Mouse (Mus musculus) liver, embryonic 11.5 days (tissue): Measurements from ENCODE around the gene Plekha6. TPM values are rescaled to one million over a fixed set of nuclear protein-coding genes. Genes with fewer than 3 reads are reported as not detected.

ENCODE experiments used
- ATAC-seq: fragments of 200-750 bp; cut with Nextera tagmentation; replicated peaks from 2 replicates; pipeline ENCODE4 v1.8.0; 2017; ENCODE audit warnings: moderate number of reproducible peaks, mild to moderate bottlenecking, moderate TSS enrichment, moderate library complexity; ENCODE audit not compliant: low FRiP score
- DNase-seq: peaks from one replicate; pipeline ENCODE4 v3.0.0-alpha.2; 2017; ENCODE audit warnings: low spot score
- H3K27ac ChIP-seq: fragments of 300-500 bp; sonication (generic); 2 replicates; pipeline ENCODE4 v1.5.1; 2014; ENCODE audit warnings: mild to moderate bottlenecking, low read depth, low read length, control low read depth
- H3K27me3 ChIP-seq: fragments of 300-500 bp; sonication (generic); replicated peaks from 2 replicates; pipeline ENCODE4 v1.6.1; 2014; ENCODE audit warnings: low read length, mixed read lengths; ENCODE audit not compliant: control insufficient read depth, insufficient read depth
- H3K36me3 ChIP-seq: fragments of 300-500 bp; sonication (generic); 2 replicates; pipeline ENCODE4 v1.6.1; 2014; ENCODE audit warnings: mild to moderate bottlenecking, low read length, moderate library complexity, mixed read lengths; ENCODE audit not compliant: control insufficient read depth, insufficient read depth
- H3K4me1 ChIP-seq: fragments of 300-500 bp; sonication (generic); replicated peaks from 2 replicates; pipeline ENCODE4 v1.6.1; 2014; ENCODE audit warnings: low read length, mixed read lengths; ENCODE audit not compliant: control insufficient read depth, insufficient read depth
- H3K4me2 ChIP-seq: fragments of 300-500 bp; sonication (generic); 2 replicates; pipeline ENCODE4 v1.6.1; 2014; ENCODE audit warnings: mild to moderate bottlenecking, control low read depth, moderate library complexity
- H3K4me3 ChIP-seq: fragments of 300-500 bp; sonication (generic); 2 replicates; pipeline ENCODE4 v1.5.1; 2014; ENCODE audit warnings: low read depth, low read length, control low read depth
- H3K9ac ChIP-seq: fragments of 300-500 bp; sonication (generic); 2 replicates; pipeline ENCODE4 v1.6.1; 2014; ENCODE audit warnings: low read depth, low read length, control low read depth
- H3K9me3 ChIP-seq: fragments of 300-500 bp; sonication (generic); 2 replicates; pipeline ENCODE4 v1.6.1; 2016; ENCODE audit warnings: low read length, inconsistent platforms, mixed read lengths; ENCODE audit not compliant: control insufficient read depth
- WGBS: fragments of 180-500 bp; shearing (Covaris S2); extraction: QIAGEN DNeasy Blood & Tissue Kit; methylation state at CpG from one replicate; pipeline ENCODE4 v1.1.7; 2014; 5-methylcytosine and 5-hydroxymethylcytosine counted together
- polyA plus RNA-seq: library from polyadenylated mRNA; unstranded; fragments of >200 nt; fragmentation: Nextera tagmentation; extraction: Ambion mirVana; gene quantifications from 2 replicates; pipeline ENCODE4 v1.2.1, GENCODE M21; 2014

The Plekha6 gene
- polyA plus RNA-seq, 1 experiment from 2014 or later: 4.3 TPM

- Histone ChIP-seq H3K27ac (peak overlapping the region; percentile 54; the same call in 1 of the 2 replicates), H3K36me3 (peaks cover 37% of the 10 kb centered on the region)
- 14% methylated on average over 4 of the region's 4 CpGs for WGBS
Measured at GRCm38 (mm10) chr1:133134071-133134470, 29.9 kb upstream of the Plekha6 start.

GRCm38 (mm10) chr1:133134881-133135280 lies 29.1 kb upstream of the Plekha6 start:
- no peak for DNase-seq
- Histone ChIP-seq H3K4me2 (peak overlapping the region; percentile 88), H3K9me3 (no peaks in the 10 kb centered on the region), H3K9ac (peak overlapping the region; percentile 100), H3K4me1 (peaks cover 19% of the 10 kb centered on the region), H3K4me3 (peak overlapping the region; percentile 99), H3K27me3 (no peaks in the 10 kb centered on the region), H3K36me3 (peaks cover 39% of the 10 kb centered on the region), H3K27ac (no peak overlapping the region)
- ATAC-seq: no peak
- 28% methylated on average over 4 of the region's 4 CpGs for WGBS

More at GRCm38 (mm10) chr1:133134071-133134470, 29.9 kb upstream of the Plekha6 start:
- Histone ChIP-seq H3K4me2 (peak overlapping the region; percentile 88), H3K9me3 (no peaks in the 10 kb centered on the region), H3K27me3 (no peaks in the 10 kb centered on the region), H3K4me3 (peak overlapping the region; percentile 99), H3K9ac (peak overlapping the region; percentile 100), H3K4me1 (peaks cover 24% of the 10 kb centered on the region)
- ATAC-seq: no peak
- DNase-seq: no peak

- H3K27ac ChIP-seq: no peak overlapping the region
- H3K9me3 ChIP-seq: no peaks in the 10 kb centered on the region
- H3K4me2 ChIP-seq: peak overlapping the region; percentile 88
- peaks cover 47% of the 10 kb centered on the region for H3K36me3 ChIP-seq
- H3K27me3 ChIP-seq: no peaks in the 10 kb centered on the region
- H3K4me3 ChIP-seq: peak overlapping the region; percentile 99
- DNase-seq: no peak
- 62% methylated on average over 5 of the region's 5 CpGs for WGBS
- ATAC-seq: no peak
- peak overlapping the region; percentile 22; the same call in 1 of the 2 replicates for H3K9ac ChIP-seq
- H3K4me1 ChIP-seq: peaks cover 19% of the 10 kb centered on the region
Measured at GRCm38 (mm10) chr1:133135808-133136207, 28.2 kb upstream of the Plekha6 start.

GRCm38 (mm10) chr1:133138401-133138800 lies 25.6 kb upstream of the Plekha6 start:
- Histone ChIP-seq H3K27ac (no peak overlapping the region), H3K4me1 (peaks cover 19% of the 10 kb centered on the region), H3K9ac (no peak overlapping the region), H3K4me2 (no peak overlapping the region), H3K4me3 (no peak overlapping the region), H3K9me3 (no peaks in the 10 kb centered on the region), H3K27me3 (no peaks in the 10 kb centered on the region), H3K36me3 (peaks cover 50% of the 10 kb centered on the region)
- 87% methylated on average over 1 of the region's 1 CpGs for WGBS
- no peak for ATAC-seq
- DNase-seq: no peak

DNA sequence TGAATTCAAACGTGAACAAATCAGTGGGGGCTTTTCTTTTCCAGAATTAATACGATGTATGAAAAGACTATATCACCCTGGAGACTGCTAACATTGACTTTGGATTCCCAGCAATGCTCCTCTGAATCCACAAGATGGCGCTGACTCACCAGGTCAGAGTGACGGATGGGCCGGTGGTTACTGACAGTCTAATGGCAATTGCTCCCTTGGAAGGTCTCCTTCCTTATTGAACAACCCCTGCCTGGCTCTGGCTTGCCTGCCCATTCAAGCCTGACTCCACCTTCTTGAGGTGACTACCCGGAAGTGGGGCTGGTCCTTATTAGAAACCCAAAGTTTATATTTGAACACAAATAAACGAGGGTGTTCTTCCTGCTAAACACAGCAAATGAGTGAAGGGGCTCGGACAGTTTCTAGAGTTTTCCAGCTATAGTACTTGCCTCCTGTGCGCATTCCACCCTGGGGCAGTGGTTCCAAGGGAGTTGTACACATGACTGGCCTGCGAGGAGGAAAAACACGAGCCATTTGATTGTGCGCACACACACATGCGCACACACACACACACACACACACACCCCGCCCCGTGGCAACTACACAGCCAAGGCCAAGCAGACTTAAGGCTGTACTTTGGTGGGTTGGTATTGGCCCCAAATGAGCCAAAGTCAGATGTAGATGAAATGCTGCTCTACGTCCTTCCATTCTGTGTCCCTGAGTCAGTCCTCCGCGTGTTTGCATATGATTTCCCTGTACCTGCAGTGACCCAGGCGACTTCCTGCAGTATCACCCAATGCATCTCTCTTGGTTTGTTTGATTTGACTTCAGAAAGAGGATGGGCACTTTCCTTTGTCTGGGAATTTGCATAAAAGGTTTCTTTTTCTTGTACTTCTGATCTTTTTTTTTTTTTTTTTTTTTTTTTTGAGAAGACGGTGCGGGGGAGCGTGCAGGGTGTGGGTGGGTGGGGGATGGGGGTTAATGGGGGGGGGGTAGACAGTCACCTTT lies 17.7 kb upstream of the Plekha6 start:
- Histone ChIP-seq H3K9ac (no peak overlapping the region), H3K27me3 (no peaks in the 10 kb centered on the region), H3K9me3 (peaks cover 2% of the 10 kb centered on the region; the same call in 1 of the 2 replicates), H3K4me2 (no peak overlapping the region), H3K36me3 (peaks cover 3% of the 10 kb centered on the region), H3K27ac (no peak overlapping the region), H3K4me1 (no peaks in the 10 kb centered on the region), H3K4me3 (no peak overlapping the region)
- peak; percentile 51 for ATAC-seq
- no peak for DNase-seq
- WGBS: 64% methylated on average over 22 of the region's 22 CpGs

- Histone ChIP-seq H3K27ac (no peak overlapping the region), H3K9me3 (peaks cover 2% of the 10 kb centered on the region; the same call in 1 of the 2 replicates), H3K4me1 (no peaks in the 10 kb centered on the region), H3K9ac (no peak overlapping the region), H3K4me2 (no peak overlapping the region), H3K4me3 (no peak overlapping the region), H3K27me3 (no peaks in the 10 kb centered on the region), H3K36me3 (no peaks in the 10 kb centered on the region; the same call in 1 of the 2 replicates)
- no peak for ATAC-seq
- no peak for DNase-seq
- WGBS: 78% methylated on average over 5 of the region's 5 CpGs
Measured at GRCm38 (mm10) chr1:133147324-133147723, 16.7 kb upstream of the Plekha6 start.

DNA sequence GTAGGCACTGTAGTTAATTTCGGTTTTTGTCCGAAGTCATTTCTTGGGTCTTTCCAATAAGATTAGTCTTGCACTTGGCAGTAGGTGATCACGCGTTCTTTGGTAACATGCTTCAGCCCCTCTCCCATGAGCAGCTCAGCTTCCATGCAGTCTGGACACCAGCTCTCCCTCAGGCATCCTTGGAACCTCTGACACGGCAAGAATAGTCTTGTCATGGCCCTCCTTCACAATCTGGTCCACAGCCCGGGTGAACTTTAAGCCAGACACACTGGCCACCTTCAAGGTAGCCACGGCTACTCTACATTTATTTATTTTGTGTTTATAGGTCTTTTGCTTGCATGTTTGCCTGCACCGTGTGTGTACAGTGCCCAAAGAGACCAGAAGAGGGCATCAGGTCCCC lies 15.9 kb upstream of the Plekha6 start:
- 90% methylated on average over 8 of the region's 8 CpGs for WGBS
- no peak overlapping the region for H3K27ac ChIP-seq
- no peak overlapping the region for H3K4me2 ChIP-seq
- no peaks in the 10 kb centered on the region; the same call in 1 of the 2 replicates for H3K36me3 ChIP-seq
- ATAC-seq: no peak
- no peaks in the 10 kb centered on the region for H3K27me3 ChIP-seq
- no peaks in the 10 kb centered on the region for H3K4me1 ChIP-seq
- H3K4me3 ChIP-seq: no peak overlapping the region
- peaks cover 2% of the 10 kb centered on the region; the same call in 1 of the 2 replicates for H3K9me3 ChIP-seq
- no peak overlapping the region for H3K9ac ChIP-seq
- no peak for DNase-seq

DNA sequence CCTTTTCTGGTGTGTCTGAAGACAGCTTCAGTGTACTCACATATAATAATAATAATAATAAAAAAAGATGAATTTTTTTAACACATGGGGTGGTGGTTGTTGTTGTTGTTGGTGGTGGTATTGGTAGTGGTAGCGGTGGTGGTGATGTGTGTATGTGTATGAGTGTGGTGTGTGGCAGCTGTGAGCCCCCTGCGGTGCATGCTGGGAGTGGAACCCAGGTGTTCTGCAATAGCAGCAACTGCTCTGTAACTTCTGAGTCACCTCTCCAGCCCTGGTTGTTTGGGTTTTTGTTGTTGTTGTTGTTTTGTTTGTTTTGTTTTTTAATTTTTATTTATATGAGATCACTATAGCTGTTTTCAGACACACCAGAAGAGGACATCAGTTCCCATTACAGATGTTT lies 13.5 kb upstream of the Plekha6 start:
- DNase-seq: no peak
- 91% methylated on average over 2 of the region's 2 CpGs for WGBS
- no peaks in the 10 kb centered on the region for H3K27me3 ChIP-seq
- H3K4me3 ChIP-seq: no peak overlapping the region
- no peaks in the 10 kb centered on the region for H3K36me3 ChIP-seq
- no peak overlapping the region for H3K9ac ChIP-seq
- no peak overlapping the region for H3K27ac ChIP-seq
- no peak for ATAC-seq
- peaks cover 2% of the 10 kb centered on the region; the same call in 1 of the 2 replicates for H3K9me3 ChIP-seq
- H3K4me1 ChIP-seq: no peaks in the 10 kb centered on the region
- no peak overlapping the region for H3K4me2 ChIP-seq
